Mouse (Mus musculus) hindbrain, embryonic 15.5 days (tissue): ENCODE data around the gene Nmbr. TPM values are rescaled to one million over a fixed set of nuclear protein-coding genes. Genes with fewer than 3 reads are reported as not detected.

Source experiments
- ATAC-seq: fragments of 200-750 bp; cut with Nextera tagmentation; 2 replicates; pipeline ENCODE4 v1.8.0; 2017; ENCODE audit warnings: low read depth, moderate number of reproducible peaks, moderate TSS enrichment; ENCODE audit not compliant: low FRiP score
- H3K27ac ChIP-seq: fragments of 300-500 bp; sonication (generic); replicated peaks from 2 replicates; pipeline ENCODE4 v1.5.1; 2015; ENCODE audit warnings: mild to moderate bottlenecking, inconsistent platforms
- H3K27me3 ChIP-seq: fragments of 300-500 bp; sonication (generic); 2 replicates; pipeline ENCODE4 v1.6.1; 2015; ENCODE audit warnings: control low read depth, inconsistent platforms
- H3K36me3 ChIP-seq: fragments of 300-500 bp; sonication (generic); 2 replicates; pipeline ENCODE4 v1.6.1; 2015; ENCODE audit warnings: control low read depth, inconsistent platforms
- H3K4me1 ChIP-seq: fragments of 300-500 bp; sonication (generic); replicated peaks from 2 replicates; pipeline ENCODE4 v1.6.1; 2015; ENCODE audit warnings: control low read depth, inconsistent platforms
- H3K4me2 ChIP-seq: fragments of 300-500 bp; sonication (generic); 2 replicates; pipeline ENCODE4 v1.6.1; 2015; ENCODE audit warnings: moderate library complexity, mild to moderate bottlenecking, inconsistent platforms
- H3K4me3 ChIP-seq: fragments of 300-500 bp; sonication (generic); 2 replicates; pipeline ENCODE4 v1.5.1; 2015; ENCODE audit warnings: mild to moderate bottlenecking, inconsistent platforms
- H3K9ac ChIP-seq: fragments of 300-500 bp; sonication (generic); 2 replicates; pipeline ENCODE4 v1.6.1; 2015; ENCODE audit warnings: inconsistent platforms
- H3K9me3 ChIP-seq: fragments of 300-500 bp; sonication (generic); 2 replicates; pipeline ENCODE4 v1.6.1; 2016; ENCODE audit warnings: control low read depth, inconsistent platforms
- WGBS: fragments of 180-500 bp; shearing (Covaris S2); methylation state at CpG from one replicate; pipeline ENCODE4 v1.1.7; 2015; 5-methylcytosine and 5-hydroxymethylcytosine counted together
- polyA plus RNA-seq: library from polyadenylated mRNA; unstranded; fragments of >200 nt; fragmentation: Nextera tagmentation; extraction: Ambion mirVana; gene quantifications from 2 replicates; pipeline ENCODE4 v1.2.1, GENCODE M21; 2015

Nmbr gene
- 2.9 and 3.2 TPM in 2 replicates for polyA plus RNA-seq

GRCm38 (mm10) chr10:14705072-14706066 is at the start of gene Nmbr, which contains the start of gene Vta1:
Gene Nmbr, plus strand, starts transcription at chr10:14705591.
Gene Vta1, minus strand, starts transcription at chr10:14705560.
- H3K4me2 ChIP-seq: peak within 1 kb of the TSS; percentile 71
- H3K27me3 ChIP-seq: no peaks in the 10 kb centered on the region
- peak within 1 kb of the TSS; percentile 82 for H3K27ac ChIP-seq
- ATAC-seq: peak; percentile 98
- no peaks in the 10 kb centered on the region for H3K9me3 ChIP-seq
- under 1% methylated on average over 45 of the region's 50 CpGs for WGBS
- no peaks in the 10 kb centered on the region for H3K36me3 ChIP-seq
- peak within 1 kb of the TSS; percentile 91 for H3K4me3 ChIP-seq
- H3K9ac ChIP-seq: peak within 1 kb of the TSS; percentile 80
- H3K4me1 ChIP-seq: peaks cover 17% of the 10 kb centered on the region

- no peak for ATAC-seq
- no peak overlapping the region for H3K27ac ChIP-seq
- H3K9me3 ChIP-seq: no peaks in the 10 kb centered on the region
- H3K9ac ChIP-seq: no peak overlapping the region
- peaks cover 21% of the 10 kb centered on the region for H3K36me3 ChIP-seq
- H3K4me3 ChIP-seq: no peak overlapping the region
- no peak overlapping the region for H3K4me2 ChIP-seq
- no peaks in the 10 kb centered on the region for H3K4me1 ChIP-seq
- 79% methylated on average over 2 of the region's 2 CpGs for WGBS
- no peaks in the 10 kb centered on the region for H3K27me3 ChIP-seq
Observed at GRCm38 (mm10) chr10:14660875-14661274, 44.5 kb upstream of the Nmbr start.

DNA sequence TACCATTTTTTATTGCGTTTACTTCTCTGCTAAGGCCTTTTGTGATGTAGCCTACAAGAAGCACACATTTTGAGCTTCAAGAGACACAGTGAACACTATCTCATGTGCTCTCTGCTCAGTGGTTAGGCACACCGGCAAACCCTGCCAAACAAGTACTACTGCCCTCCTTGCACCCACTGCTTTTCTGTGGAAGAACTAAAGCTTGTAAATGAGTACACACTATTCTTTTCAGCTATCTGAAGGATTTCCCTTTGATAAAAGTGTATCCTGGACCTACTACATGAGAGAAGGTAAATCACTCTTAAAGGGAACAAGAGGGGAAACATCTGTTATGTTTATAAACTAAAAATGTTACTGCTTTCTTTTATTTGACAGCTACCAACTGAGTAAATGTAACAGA is 39.2 kb upstream of the Nmbr start:
- Histone ChIP-seq H3K27me3 (no peaks in the 10 kb centered on the region), H3K9ac (no peak overlapping the region), H3K9me3 (no peaks in the 10 kb centered on the region), H3K27ac (no peak overlapping the region), H3K4me2 (no peak overlapping the region), H3K36me3 (peaks cover 26% of the 10 kb centered on the region), H3K4me3 (no peak overlapping the region), H3K4me1 (no peaks in the 10 kb centered on the region)
- WGBS: 97% methylated on average over 2 of the region's 2 CpGs
- ATAC-seq: no peak

- ATAC-seq: no peak
- Histone ChIP-seq H3K27ac (no peak overlapping the region), H3K4me2 (no peak overlapping the region), H3K4me3 (no peak overlapping the region), H3K27me3 (no peaks in the 10 kb centered on the region), H3K4me1 (0 out of 2 replicates have a peak, but pooled peaks cover 2% of the 10 kb centered on the region), H3K36me3 (peaks cover 14% of the 10 kb centered on the region; the same call in 1 of the 2 replicates), H3K9ac (no peak overlapping the region), H3K9me3 (no peaks in the 10 kb centered on the region)
- WGBS: 96% methylated on average over 1 of the region's 1 CpGs
Observed at GRCm38 (mm10) chr10:14685663-14686062, 19.7 kb upstream of the Nmbr start.

- Histone ChIP-seq H3K4me3 (no peak overlapping the region), H3K27ac (no peak overlapping the region), H3K4me1 (0 out of 2 replicates have a peak, but pooled peaks cover 7% of the 10 kb centered on the region), H3K27me3 (no peaks in the 10 kb centered on the region), H3K9me3 (no peaks in the 10 kb centered on the region), H3K9ac (no peak overlapping the region), H3K4me2 (no peak overlapping the region), H3K36me3 (peaks cover 11% of the 10 kb centered on the region; the same call in 1 of the 2 replicates)
- no peak for ATAC-seq
- WGBS: 96% methylated on average over 6 of the region's 6 CpGs
Observed at GRCm38 (mm10) chr10:14688785-14689442, 16.5 kb upstream of the Nmbr start.

GRCm38 (mm10) chr10:14690349-14690748 is 15.0 kb upstream of the Nmbr start:
- Histone ChIP-seq H3K9ac (no peak overlapping the region), H3K4me3 (no peak overlapping the region), H3K4me2 (no peak overlapping the region), H3K9me3 (no peaks in the 10 kb centered on the region), H3K27me3 (no peaks in the 10 kb centered on the region), H3K36me3 (peaks cover 11% of the 10 kb centered on the region; the same call in 1 of the 2 replicates), H3K4me1 (0 out of 2 replicates have a peak, but pooled peaks cover 7% of the 10 kb centered on the region), H3K27ac (no peak overlapping the region)
- 49% methylated on average over 3 of the region's 3 CpGs for WGBS
- ATAC-seq: no peak

DNA sequence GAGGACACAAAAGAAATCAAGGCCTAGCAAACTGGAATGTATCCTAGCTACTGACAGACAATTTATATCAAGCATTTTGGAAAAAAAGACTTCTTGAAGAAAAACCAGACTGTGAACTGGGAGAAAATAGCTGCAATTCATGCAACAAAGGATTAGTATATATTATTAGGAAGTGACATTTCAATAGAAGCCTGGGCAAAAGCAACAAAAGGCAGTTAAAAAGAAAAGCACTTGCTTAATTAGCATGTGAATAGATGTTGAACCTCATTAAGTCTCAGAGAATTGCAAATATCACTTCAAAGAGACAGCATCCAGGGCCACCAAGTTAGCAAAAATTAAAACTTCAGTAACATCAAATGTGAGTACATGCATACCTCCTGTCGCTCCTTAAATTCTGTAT is 2.2 kb upstream of the Nmbr start:
- H3K4me1 ChIP-seq: peaks cover 17% of the 10 kb centered on the region
- no peaks in the 10 kb centered on the region for H3K27me3 ChIP-seq
- H3K9ac ChIP-seq: no peak overlapping the region
- no peaks in the 10 kb centered on the region for H3K36me3 ChIP-seq
- H3K9me3 ChIP-seq: no peaks in the 10 kb centered on the region
- peak overlapping the region; percentile 71 for H3K4me2 ChIP-seq
- H3K4me3 ChIP-seq: peak overlapping the region; percentile 91; the same call in 1 of the 2 replicates
- H3K27ac ChIP-seq: 0 out of 2 replicates have a peak overlapping the region, but pooled peaks have one; percentile 20
- WGBS: 16% methylated on average over 1 of the region's 1 CpGs
- no peak for ATAC-seq

- peak overlapping the region; percentile 91 for H3K4me3 ChIP-seq
- peak overlapping the region; percentile 16; the same call in 1 of the 2 replicates for H3K9ac ChIP-seq
- peak overlapping the region; percentile 51; the same call in 1 of the 2 replicates for H3K27ac ChIP-seq
- H3K27me3 ChIP-seq: no peaks in the 10 kb centered on the region
- no peaks in the 10 kb centered on the region for H3K36me3 ChIP-seq
- H3K4me1 ChIP-seq: peaks cover 17% of the 10 kb centered on the region
- WGBS: 19% methylated on average over 4 of the region's 4 CpGs
- H3K4me2 ChIP-seq: peak overlapping the region; percentile 71
- ATAC-seq: no peak
- H3K9me3 ChIP-seq: no peaks in the 10 kb centered on the region
Observed at GRCm38 (mm10) chr10:14703830-14704420, 1.5 kb upstream of the Nmbr start.

GRCm38 (mm10) chr10:14718114-14718513 is 12.7 kb downstream of the Nmbr start, which contains the start of gene Gje1:
Gene Gje1, minus strand, starts transcription at chr10:14718214.
- Histone ChIP-seq H3K4me1 (no peaks in the 10 kb centered on the region), H3K36me3 (no peaks in the 10 kb centered on the region), H3K9me3 (no peaks in the 10 kb centered on the region), H3K4me3 (no peak within 1 kb of the TSS), H3K27ac (no peak within 1 kb of the TSS), H3K4me2 (no peak within 1 kb of the TSS), H3K27me3 (no peaks in the 10 kb centered on the region), H3K9ac (no peak within 1 kb of the TSS)
- WGBS: 62% methylated on average over 3 of the region's 3 CpGs
- ATAC-seq: no peak

- Histone ChIP-seq H3K27ac (no peak overlapping the region), H3K4me1 (no peaks in the 10 kb centered on the region), H3K4me3 (no peak overlapping the region), H3K27me3 (no peaks in the 10 kb centered on the region), H3K4me2 (no peak overlapping the region), H3K9me3 (no peaks in the 10 kb centered on the region), H3K36me3 (no peaks in the 10 kb centered on the region), H3K9ac (no peak overlapping the region)
- WGBS: 65% methylated on average over 9 of the region's 9 CpGs
- ATAC-seq: no peak
Observed at GRCm38 (mm10) chr10:14725671-14726070, 20.3 kb downstream of the Nmbr start.

GRCm38 (mm10) chr10:14734285-14734684 is 28.9 kb downstream of the Nmbr start:
- H3K27me3 ChIP-seq: no peaks in the 10 kb centered on the region
- WGBS: 6% methylated on average over 2 of the region's 2 CpGs
- H3K36me3 ChIP-seq: no peaks in the 10 kb centered on the region
- no peak overlapping the region for H3K27ac ChIP-seq
- H3K4me3 ChIP-seq: no peak overlapping the region
- H3K4me2 ChIP-seq: no peak overlapping the region
- no peak for ATAC-seq
- H3K9me3 ChIP-seq: no peaks in the 10 kb centered on the region
- no peak overlapping the region for H3K9ac ChIP-seq
- no peaks in the 10 kb centered on the region for H3K4me1 ChIP-seq
